Mouse (Mus musculus) natural killer cell, adult 2 months (primary cell): ENCODE measurements at regions not wholly inside any gene's neighbourhood (a gene's known extent, or its start where the extent isn't known, plus 50 kb on each side); places are given as distances from the start of the nearest gene placed in this dataset.

Experiments
- DNase-seq, 2 experiments: peaks; one replicate each; pipeline ENCODE4 v3.0.0; 2022; ENCODE audit warnings: low spot score in 2 of 2

GRCm38 (mm10) chr2:161470844-161471243 lies 362.0 kb upstream of the Chd6 start:
- DNase-seq, result no peak

DNA sequence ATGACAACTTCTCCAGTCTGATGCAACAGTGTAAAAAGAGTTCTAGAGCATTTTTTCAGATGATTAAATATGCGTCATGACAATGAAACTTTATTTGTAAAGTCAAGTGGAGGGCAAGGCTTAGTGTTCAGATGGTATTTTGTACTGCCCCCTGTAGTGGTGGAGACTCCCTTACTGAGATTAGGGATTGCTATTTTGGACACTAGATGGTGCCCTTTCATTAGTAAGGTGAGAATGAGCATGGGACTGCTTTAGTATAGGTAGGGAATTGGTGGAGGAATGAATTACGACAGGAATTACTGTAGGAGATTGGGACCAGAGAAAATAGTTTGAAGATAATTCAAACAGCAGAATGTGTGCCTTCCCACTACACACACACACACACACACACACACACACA lies 361.1 kb upstream of the Chd6 start:
- DNase-seq, result no peak

GRCm38 (mm10) chr2:161467035-161467434 lies 358.2 kb upstream of the Chd6 start:
- no peak for DNase-seq

GRCm38 (mm10) chr2:161460600-161460999 lies 351.7 kb upstream of the Chd6 start:
- no peak for DNase-seq

DNA sequence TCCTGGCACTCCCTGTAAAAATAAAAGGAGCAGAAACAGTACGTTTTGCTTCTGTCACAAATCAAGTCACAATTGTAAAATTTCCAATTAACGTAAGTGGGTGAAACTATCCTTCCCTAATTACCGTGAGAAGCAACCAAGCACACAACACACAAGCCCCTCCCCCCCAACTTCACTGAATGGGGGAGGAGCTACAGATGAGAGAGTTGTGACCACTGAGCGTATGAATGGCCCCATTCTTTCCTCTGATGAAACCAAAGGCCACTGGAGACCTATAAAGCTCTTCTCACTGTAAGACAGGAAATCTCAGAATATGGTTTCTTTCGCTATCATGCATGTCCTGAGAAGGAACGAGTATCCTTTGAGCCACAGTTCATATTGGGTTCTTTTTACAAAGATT lies 345.6 kb upstream of the Chd6 start:
- no peak for DNase-seq

DNA sequence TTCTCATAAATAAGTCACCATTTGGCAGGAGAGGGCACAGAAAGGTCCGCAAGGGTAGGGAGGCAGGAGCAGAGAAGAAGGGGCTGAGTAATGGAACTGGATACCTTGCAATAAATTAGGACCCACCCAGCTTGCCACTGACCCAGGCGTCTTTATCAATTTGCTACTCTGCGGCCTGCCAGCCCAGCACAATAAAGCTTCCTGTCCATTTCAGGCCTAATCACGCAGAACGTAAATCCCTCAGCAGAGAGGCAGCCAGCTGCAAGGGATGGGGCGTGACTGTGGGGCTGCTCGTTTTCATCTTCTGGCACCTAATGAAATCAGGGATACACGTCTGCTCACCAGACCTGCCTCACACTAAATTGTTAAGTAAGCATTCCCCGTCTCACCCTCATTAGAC lies 324.9 kb upstream of the Chd6 start:
- DNase-seq, result no peak

GRCm38 (mm10) chr2:161429294-161429693 lies 320.4 kb upstream of the Chd6 start:
- no peak for DNase-seq

GRCm38 (mm10) chr2:161425587-161425986 lies 316.7 kb upstream of the Chd6 start:
- no peak for DNase-seq

DNA sequence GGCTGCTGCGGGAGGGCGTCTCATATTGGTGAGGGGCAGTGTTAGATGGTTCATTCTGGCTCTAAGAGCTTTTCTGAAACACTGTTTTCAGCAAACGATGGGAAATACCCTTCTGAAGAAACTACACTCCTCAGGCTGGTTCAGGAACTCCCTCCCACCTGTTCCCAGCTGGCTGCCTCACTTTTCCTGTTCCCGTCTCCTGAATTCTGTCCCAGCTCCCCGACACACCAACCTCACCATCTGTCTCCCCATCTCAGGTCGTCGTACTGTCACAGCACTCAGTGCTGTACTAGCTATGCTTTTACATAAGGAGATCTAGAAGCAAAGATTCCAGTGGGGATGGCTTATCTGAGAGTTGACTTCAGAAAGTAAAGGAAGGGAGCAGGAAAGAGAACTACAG lies 309.2 kb upstream of the Chd6 start:
- no peak for DNase-seq

- no peak for DNase-seq
Observed at GRCm38 (mm10) chr2:161416218-161416927, 307.5 kb upstream of the Chd6 start.

DNA sequence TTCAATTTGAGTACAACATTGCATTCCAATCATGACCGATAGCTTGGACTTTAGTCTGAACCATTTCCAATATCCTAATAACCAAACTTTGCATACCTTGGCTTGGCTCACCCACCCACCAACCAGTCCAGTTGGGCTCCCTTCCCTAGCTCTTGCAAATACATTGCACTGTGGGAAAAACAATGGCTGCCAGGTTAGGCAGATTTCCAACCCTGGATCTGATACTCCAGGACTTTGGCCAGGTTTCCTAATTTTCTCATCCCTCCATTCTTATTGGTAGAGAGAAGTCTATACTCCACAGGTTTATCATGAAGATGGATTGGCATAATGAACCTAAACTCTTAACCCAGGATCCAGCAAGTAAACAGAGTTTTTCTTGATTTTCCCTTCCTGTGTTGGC lies 299.4 kb upstream of the Chd6 start:
- DNase-seq, result no peak

- no peak for DNase-seq
Observed at GRCm38 (mm10) chr2:161405847-161406384, 297.0 kb upstream of the Chd6 start.

DNA sequence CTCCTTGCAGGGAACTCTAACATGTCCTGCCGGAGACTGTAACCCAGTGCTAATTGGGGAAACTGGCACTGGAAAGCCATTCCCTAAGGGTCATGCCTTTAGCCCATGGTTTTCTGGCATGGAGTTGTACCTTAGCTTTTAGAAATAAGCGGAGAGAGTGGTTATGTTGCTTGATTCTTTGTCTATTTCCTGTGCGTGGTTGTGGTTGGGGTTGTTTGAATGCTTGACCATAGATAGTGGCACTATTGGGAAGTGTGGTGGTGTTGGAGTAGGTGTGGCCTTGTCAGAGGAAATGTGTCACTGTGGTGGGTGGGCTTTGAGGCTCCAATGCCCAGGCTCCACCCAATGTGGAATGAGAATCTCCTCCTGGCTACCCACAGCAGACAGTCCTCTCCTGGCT lies 289.2 kb upstream of the Chd6 start:
- DNase-seq, result no peak

DNA sequence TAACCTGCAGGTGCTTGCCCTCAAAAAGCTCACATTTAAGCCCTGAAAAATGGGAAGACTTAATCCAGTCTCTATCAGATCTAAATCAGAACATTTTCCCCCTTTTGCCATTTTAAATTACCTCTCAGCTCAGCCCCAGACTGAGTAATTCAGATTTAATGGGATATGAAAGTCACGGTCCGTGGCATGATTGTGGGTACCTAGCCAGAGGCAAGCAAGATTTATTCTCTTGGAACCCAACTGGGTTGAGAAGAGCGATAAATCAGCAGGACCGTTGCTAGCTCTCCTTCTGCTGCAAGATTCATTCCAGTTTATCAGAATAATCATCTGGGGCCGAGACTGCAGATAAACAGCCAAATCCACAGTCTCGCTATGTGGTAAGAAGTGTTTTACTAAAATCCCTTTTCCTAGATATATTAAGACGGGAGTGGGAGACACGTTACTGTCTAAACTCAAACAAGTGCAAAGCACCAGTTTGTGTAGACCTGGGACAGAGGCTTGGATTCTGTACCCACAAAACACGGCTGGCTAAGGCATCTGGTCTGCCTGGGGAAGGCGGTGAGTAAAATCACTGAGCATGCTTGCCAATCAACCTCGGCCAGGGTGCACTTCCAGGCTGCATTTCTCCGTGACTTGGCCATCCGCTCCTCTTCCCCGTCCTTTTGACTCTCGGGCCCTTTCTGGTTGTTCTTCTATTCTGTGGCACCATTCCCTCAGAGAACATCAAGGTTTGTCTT lies 282.2 kb upstream of the Chd6 start:
- DNase-seq, result no peak

- no peak for DNase-seq
Observed at GRCm38 (mm10) chr2:161389318-161389835, 280.5 kb upstream of the Chd6 start.

GRCm38 (mm10) chr2:161387054-161387453 lies 278.2 kb upstream of the Chd6 start:
- DNase-seq, result no peak

DNA sequence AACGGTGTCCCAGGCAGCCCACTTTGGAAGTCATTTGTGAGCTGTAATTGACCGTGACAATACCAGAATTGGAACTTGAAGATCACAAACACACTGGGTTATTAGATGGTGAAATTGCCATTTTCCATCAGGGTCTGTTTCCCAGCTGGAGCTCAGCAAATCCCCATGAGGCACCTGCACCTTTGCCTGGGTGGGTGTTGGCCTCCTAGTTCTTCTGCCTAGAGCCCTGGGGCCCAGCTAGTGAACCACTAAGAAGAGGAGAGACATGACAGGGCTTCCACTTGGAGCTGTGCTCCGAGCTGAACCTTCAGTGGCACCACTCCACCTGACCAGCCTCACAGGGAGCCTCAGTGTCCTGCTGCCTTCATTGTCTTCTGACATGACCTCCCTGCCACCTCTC lies 273.5 kb upstream of the Chd6 start:
- DNase-seq, result no peak

DNA sequence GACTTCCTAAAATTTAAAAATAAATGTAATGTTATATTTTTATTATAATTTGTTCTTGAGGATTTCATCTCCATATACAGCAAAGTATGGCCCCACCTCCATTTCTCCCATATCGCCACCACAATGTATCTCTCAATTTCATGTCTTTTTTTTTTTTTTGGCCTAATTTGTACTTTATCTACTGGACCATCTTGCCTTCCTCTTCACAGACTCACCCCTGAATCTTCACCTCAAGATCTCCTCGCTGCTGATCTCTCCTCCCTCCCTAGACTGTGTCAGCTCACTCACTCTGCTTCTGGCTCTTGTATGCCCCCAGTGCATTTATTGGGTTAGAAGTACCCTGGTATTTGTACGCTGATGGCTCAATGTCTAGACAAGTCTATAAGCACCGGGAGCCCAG lies 269.4 kb upstream of the Chd6 start:
- DNase-seq, result no peak

- no peak for DNase-seq
Observed at GRCm38 (mm10) chr2:161362325-161362724, 253.4 kb upstream of the Chd6 start.

GRCm38 (mm10) chr2:161349110-161349509 lies 240.2 kb upstream of the Chd6 start:
- no peak for DNase-seq

GRCm38 (mm10) chr2:161344018-161344417 lies 235.1 kb upstream of the Chd6 start:
- no peak for DNase-seq

- DNase-seq, result no peak
Observed at GRCm38 (mm10) chr2:161342648-161343047, 233.8 kb upstream of the Chd6 start.

GRCm38 (mm10) chr2:161341368-161341891 lies 232.6 kb upstream of the Chd6 start:
- DNase-seq, result no peak
